Comparison of ENCODE assay signal across 8 mouse cellular contexts in genomic region chr3:96559398-96559910, GRCm38 (mm10). TPM values are rescaled to one million over a fixed set of nuclear protein-coding genes. Genes with fewer than 3 reads are reported as not detected.
A peak's percentile ranks its signal among the peaks of the same experiment; 100 is the strongest.
DNase-seq lines count a peak whose midpoint lies in the region; ATAC-seq and TF ChIP-seq lines count a peak whose summit lies in the region.

No protein-coding gene starts in this region.

- no peak for DNase-seq in thymus, adult 2 months
- no peak for DNase-seq in thymus, adult 18-20 months
- DNase-seq in forebrain, postnatal 0 days, result no peak
- DNase-seq in splenic B cell, adult 2 months (ENCODE audit: low read depth, low spot score), result peak; percentile 67
- no peak for DNase-seq in retina, embryonic 14.5 days (ENCODE audit: low spot score)
- no peak for DNase-seq in frontal cortex, postnatal 10 days (ENCODE audit: low spot score in 2 of 2)

- H3K27me3 ChIP-seq in thymus, adult 2 months (ENCODE audit: control insufficient read depth, insufficient read depth, low read length), result no peaks in the 10 kb centered on the region
- no peaks in the 10 kb centered on the region for H3K27me3 ChIP-seq in forebrain, postnatal 0 days (ENCODE audit: insufficient read depth, low read length)
- no peaks in the 10 kb centered on the region for H3K27me3 ChIP-seq in limb, embryonic 15.5 days
- H3K27me3 ChIP-seq in splenic B cell, adult 2 months (ENCODE audit: control insufficient read depth, insufficient read depth, low read length, poor library complexity, severe bottlenecking), result no peaks in the 10 kb centered on the region

- TF ChIP-seq CTCF in thymus, adult 2 months (IDR thresholded peaks at IDR 0.05; ENCODE audit: borderline replicate concordance, control insufficient read depth, extremely low read depth, insufficient read depth, low read length, poor library complexity), result no peak
- TF ChIP-seq CTCF in forebrain, postnatal 0 days (IDR thresholded peaks at IDR 0.05; ENCODE audit: low read depth), result no peak

- H3K4me3 ChIP-seq in thymus, adult 2 months (ENCODE audit: control insufficient read depth, insufficient read depth, low read length), result peak overlapping the region; percentile 88
- H3K4me3 ChIP-seq in forebrain, postnatal 0 days (ENCODE audit: low read depth, low read length), result peak overlapping the region; percentile 52
- H3K4me3 ChIP-seq in limb, embryonic 15.5 days, result peak overlapping the region; percentile 59

- no peak for TF ChIP-seq POLR2A in thymus, adult 2 months (IDR thresholded peaks at IDR 0.05; ENCODE audit: control insufficient read depth, extremely low read depth, insufficient read depth, low read length, poor library complexity)

- 6% methylated on average over 12 of the region's 12 CpGs for WGBS in thymus, adult 2 months
- 86% methylated on average over 12 of the region's 12 CpGs for WGBS in forebrain, postnatal 0 days
- WGBS in limb, embryonic 15.5 days, result 74% methylated on average over 12 of the region's 12 CpGs

- peaks cover 50% of the 10 kb centered on the region for H3K4me1 ChIP-seq in thymus, adult 2 months (replicated peaks; ENCODE audit: control insufficient read depth, insufficient read depth, low read length)
- peaks cover 29% of the 10 kb centered on the region; the same call in 1 of the 2 replicates for H3K4me1 ChIP-seq in forebrain, postnatal 0 days (ENCODE audit: insufficient read depth)
- H3K4me1 ChIP-seq in limb, embryonic 15.5 days, result peaks cover 58% of the 10 kb centered on the region

- H3K4me2 ChIP-seq in forebrain, postnatal 0 days (ENCODE audit: low read depth), result peak overlapping the region; percentile 81
- peak overlapping the region; percentile 67 for H3K4me2 ChIP-seq in limb, embryonic 15.5 days

- peaks cover 26% of the 10 kb centered on the region for H3K36me3 ChIP-seq in thymus, adult 2 months (ENCODE audit: control insufficient read depth, insufficient read depth, low read length)
- peaks cover 16% of the 10 kb centered on the region for H3K36me3 ChIP-seq in forebrain, postnatal 0 days (ENCODE audit: insufficient read depth)
- H3K36me3 ChIP-seq in limb, embryonic 15.5 days, result peaks cover 23% of the 10 kb centered on the region
- peaks cover 22% of the 10 kb centered on the region for H3K36me3 ChIP-seq in splenic B cell, adult 2 months (ENCODE audit: control insufficient read depth, insufficient read depth, low read length, poor library complexity, severe bottlenecking)

- H3K9me3 ChIP-seq in forebrain, postnatal 0 days (ENCODE audit: low read length), result no peaks in the 10 kb centered on the region
- H3K9me3 ChIP-seq in limb, embryonic 15.5 days, result no peaks in the 10 kb centered on the region

- H3K27ac ChIP-seq in thymus, adult 2 months (ENCODE audit: control insufficient read depth, insufficient read depth, low read length), result peak overlapping the region; percentile 6; the same call in 1 of the 2 replicates
- H3K27ac ChIP-seq in forebrain, postnatal 0 days (ENCODE audit: low read depth, low read length), result no peak overlapping the region
- no peak overlapping the region for H3K27ac ChIP-seq in limb, embryonic 15.5 days

- no peak for ATAC-seq in forebrain, postnatal 0 days
- ATAC-seq in limb, embryonic 15.5 days (ENCODE audit: insufficient number of reproducible peaks, low FRiP score, low TSS enrichment, low read depth), result no peak
- no peak for ATAC-seq in activated CD4-positive, CD25-positive, alpha-beta regulatory T cell, adult 4 months

- H3K9ac ChIP-seq in forebrain, postnatal 0 days, result peak overlapping the region; percentile 59
- peak overlapping the region; percentile 3; the same call in 1 of the 2 replicates for H3K9ac ChIP-seq in limb, embryonic 15.5 days

RNA-seq across cellular contexts. Expression of gene Txnip, which starts 1.7 kb away (rescaled TPM):
- polyA plus RNA-seq in thymus, adult 2 months (2012; rRNA removed), result 587 and 719 TPM in 2 replicates
- 122 and 176 TPM in 2 replicates for total RNA-seq in forebrain, postnatal 0 days (2014; rRNA removed)
- 116 and 135 TPM in 2 replicates for polyA plus RNA-seq in forebrain, postnatal 0 days (2015; fragmentation: Nextera tagmentation; extraction: Ambion mirVana)
- polyA plus RNA-seq in limb, embryonic 15.5 days (2015; fragmentation: Nextera tagmentation; extraction: Ambion mirVana), result 151 and 157 TPM in 2 replicates
- polyA plus RNA-seq in activated CD4-positive, CD25-positive, alpha-beta regulatory T cell, adult 4 months (2017; shearing (Covaris generic)), result 100 to 1,000 TPM; 276 to 326 TPM

RNA-seq across cellular contexts. Expression of gene Gm16253, which starts 17.3 kb away (rescaled TPM):
- polyA plus RNA-seq in thymus, adult 2 months (2012; rRNA removed), result not detected in 2 replicates
- not detected in 2 replicates for total RNA-seq in forebrain, postnatal 0 days (2014; rRNA removed)
- polyA plus RNA-seq in forebrain, postnatal 0 days (2015; fragmentation: Nextera tagmentation; extraction: Ambion mirVana), result not detected in 2 replicates
- 0.82 and 1.2 TPM in 2 replicates for polyA plus RNA-seq in limb, embryonic 15.5 days (2015; fragmentation: Nextera tagmentation; extraction: Ambion mirVana)
- polyA plus RNA-seq in activated CD4-positive, CD25-positive, alpha-beta regulatory T cell, adult 4 months (2017; shearing (Covaris generic)), result not detected

RNA-seq across cellular contexts. Expression of gene Hfe2, which starts 34.5 kb away (rescaled TPM):
- polyA plus RNA-seq in thymus, adult 2 months (2012; rRNA removed), result 1.3 and 10.4 TPM in 2 replicates
- 0.54 and 1.6 TPM in 2 replicates for total RNA-seq in forebrain, postnatal 0 days (2014; rRNA removed)
- polyA plus RNA-seq in forebrain, postnatal 0 days (2015; fragmentation: Nextera tagmentation; extraction: Ambion mirVana), result 0.82 and 1.4 TPM in 2 replicates
- polyA plus RNA-seq in limb, embryonic 15.5 days (2015; fragmentation: Nextera tagmentation; extraction: Ambion mirVana), result 8.7 and 18.4 TPM in 2 replicates
- polyA plus RNA-seq in activated CD4-positive, CD25-positive, alpha-beta regulatory T cell, adult 4 months (2017; shearing (Covaris generic)), result not detected

RNA-seq across cellular contexts. Expression of gene Polr3gl, which starts 34.5 kb away (rescaled TPM):
- 17.8 and 18.2 TPM in 2 replicates for polyA plus RNA-seq in thymus, adult 2 months (2012; rRNA removed)
- 25.7 and 31.8 TPM in 2 replicates for total RNA-seq in forebrain, postnatal 0 days (2014; rRNA removed)
- polyA plus RNA-seq in forebrain, postnatal 0 days (2015; fragmentation: Nextera tagmentation; extraction: Ambion mirVana), result 27.8 and 35.9 TPM in 2 replicates
- 38.9 and 42.0 TPM in 2 replicates for polyA plus RNA-seq in limb, embryonic 15.5 days (2015; fragmentation: Nextera tagmentation; extraction: Ambion mirVana)
- polyA plus RNA-seq in activated CD4-positive, CD25-positive, alpha-beta regulatory T cell, adult 4 months (2017; shearing (Covaris generic)), result 10 to 100 TPM; 25.1 to 35.6 TPM

RNA-seq across cellular contexts. Expression of gene Ankrd34a, which starts 37.0 kb away (rescaled TPM):
- 0.18 and 0.49 TPM in 2 replicates for polyA plus RNA-seq in thymus, adult 2 months (2012; rRNA removed)
- total RNA-seq in forebrain, postnatal 0 days (2014; rRNA removed), result 17.7 and 19.3 TPM in 2 replicates
- 17.6 and 19.2 TPM in 2 replicates for polyA plus RNA-seq in forebrain, postnatal 0 days (2015; fragmentation: Nextera tagmentation; extraction: Ambion mirVana)
- polyA plus RNA-seq in limb, embryonic 15.5 days (2015; fragmentation: Nextera tagmentation; extraction: Ambion mirVana), result 1.9 and 2.7 TPM in 2 replicates
- not detected for polyA plus RNA-seq in activated CD4-positive, CD25-positive, alpha-beta regulatory T cell, adult 4 months (2017; shearing (Covaris generic))
